Mouse (Mus musculus): ENCODE measurements around the gene Tnfrsf21. TPM values are rescaled to one million over a fixed set of nuclear protein-coding genes. Genes with fewer than 3 reads are reported as not detected.

Tnfrsf21 gene
- polyA plus RNA-seq, 1 experiment from 2014 or later: 39.6 TPM

GRCm38 (mm10) chr17:42985837-42986589 is 30.3 kb upstream of the Tnfrsf21 start:
- Histone ChIP-seq H3K9ac (no peak overlapping the region), H3K27ac (ENCODE audit: low read depth) (no peak overlapping the region), H3K36me3 (ENCODE audit: insufficient read depth) (no peaks in the 10 kb centered on the region), H3K4me1 (ENCODE audit: insufficient read depth) (no peaks in the 10 kb centered on the region), H3K9me3 (ENCODE audit: low read depth, low read length) (no peaks in the 10 kb centered on the region), H3K27me3 (ENCODE audit: insufficient read depth, low read length) (no peaks in the 10 kb centered on the region), H3K4me2 (no peak overlapping the region), H3K4me3 (ENCODE audit: low read depth, low read length) (no peak overlapping the region)
- peak; percentile 19; the same call in 1 of the 2 replicates for TF ChIP-seq CTCF (IDR thresholded peaks at IDR 0.05; ENCODE audit: low read depth)
- 29% methylated on average over 9 of the region's 9 CpGs for WGBS
- ATAC-seq (ENCODE audit: insufficient read depth): no peak
- DNase-seq: peak; percentile 49

GRCm38 (mm10) chr17:42987692-42988091 is 28.7 kb upstream of the Tnfrsf21 start:
- H3K27me3 ChIP-seq (ENCODE audit: insufficient read depth, low read length): no peaks in the 10 kb centered on the region
- H3K4me2 ChIP-seq: no peak overlapping the region
- no peaks in the 10 kb centered on the region for H3K36me3 ChIP-seq (ENCODE audit: insufficient read depth)
- no peaks in the 10 kb centered on the region for H3K9me3 ChIP-seq (ENCODE audit: low read depth, low read length)
- 0 out of 2 replicates have a peak, but pooled peaks cover 3% of the 10 kb centered on the region for H3K4me1 ChIP-seq (ENCODE audit: insufficient read depth)
- no peak overlapping the region for H3K9ac ChIP-seq
- no peak for ATAC-seq (ENCODE audit: insufficient read depth)
- no peak overlapping the region for H3K27ac ChIP-seq (ENCODE audit: low read depth)
- DNase-seq: peak; percentile 51
- 21% methylated on average over 4 of the region's 4 CpGs for WGBS
- H3K4me3 ChIP-seq (ENCODE audit: low read depth, low read length): no peak overlapping the region
- peak; percentile 65 for TF ChIP-seq CTCF (IDR thresholded peaks at IDR 0.05; ENCODE audit: low read depth)

GRCm38 (mm10) chr17:42989981-42990380 is 26.4 kb upstream of the Tnfrsf21 start:
- H3K9ac ChIP-seq: no peak overlapping the region
- no peak overlapping the region for H3K4me3 ChIP-seq (ENCODE audit: low read depth, low read length)
- DNase-seq (no peak), ATAC-seq (ENCODE audit: insufficient read depth) (no peak; the same call in 1 of the 2 replicates)
- H3K27me3 ChIP-seq (ENCODE audit: insufficient read depth, low read length): no peaks in the 10 kb centered on the region
- H3K4me2 ChIP-seq: no peak overlapping the region
- peak; percentile 43 for TF ChIP-seq CTCF (IDR thresholded peaks at IDR 0.05; ENCODE audit: low read depth)
- no peaks in the 10 kb centered on the region for H3K36me3 ChIP-seq (ENCODE audit: insufficient read depth)
- H3K4me1 ChIP-seq (ENCODE audit: insufficient read depth): 0 out of 2 replicates have a peak, but pooled peaks cover 3% of the 10 kb centered on the region
- no peak overlapping the region for H3K27ac ChIP-seq (ENCODE audit: low read depth)
- 74% methylated on average over 4 of the region's 4 CpGs for WGBS
- no peaks in the 10 kb centered on the region for H3K9me3 ChIP-seq (ENCODE audit: low read depth, low read length)

- Histone ChIP-seq H3K9me3 (ENCODE audit: low read depth, low read length) (no peaks in the 10 kb centered on the region), H3K4me3 (ENCODE audit: low read depth, low read length) (no peak overlapping the region), H3K27ac (ENCODE audit: low read depth) (no peak overlapping the region), H3K36me3 (ENCODE audit: insufficient read depth) (no peaks in the 10 kb centered on the region), H3K9ac (no peak overlapping the region), H3K4me1 (ENCODE audit: insufficient read depth) (0 out of 2 replicates have a peak, but pooled peaks cover 3% of the 10 kb centered on the region), H3K27me3 (ENCODE audit: insufficient read depth, low read length) (no peaks in the 10 kb centered on the region), H3K4me2 (no peak overlapping the region)
- TF ChIP-seq CTCF (IDR thresholded peaks at IDR 0.05; ENCODE audit: low read depth): no peak
- DNase-seq: no peak
- ATAC-seq (ENCODE audit: insufficient read depth): no peak
- WGBS: 44% methylated on average over 11 of the region's 11 CpGs
These were observed 25.2 kb upstream of the Tnfrsf21 start for GRCm38 (mm10) chr17:42991112-42991511.

- 68% methylated on average over 7 of the region's 7 CpGs for WGBS
These were observed 16.8 kb upstream of the Tnfrsf21 start for GRCm38 (mm10) chr17:42999446-42999977.

GRCm38 (mm10) chr17:43000598-43000997 is 15.8 kb upstream of the Tnfrsf21 start:
- DNase-seq (no peak), ATAC-seq (ENCODE audit: insufficient read depth) (no peak)
- no peaks in the 10 kb centered on the region for H3K9me3 ChIP-seq (ENCODE audit: low read depth, low read length)
- no peaks in the 10 kb centered on the region for H3K36me3 ChIP-seq (ENCODE audit: insufficient read depth)
- 81% methylated on average over 7 of the region's 7 CpGs for WGBS
- no peak overlapping the region for H3K27ac ChIP-seq (ENCODE audit: low read depth)
- H3K4me3 ChIP-seq (ENCODE audit: low read depth, low read length): no peak overlapping the region
- no peaks in the 10 kb centered on the region for H3K27me3 ChIP-seq (ENCODE audit: insufficient read depth, low read length)
- no peaks in the 10 kb centered on the region for H3K4me1 ChIP-seq (ENCODE audit: insufficient read depth)
- H3K4me2 ChIP-seq: no peak overlapping the region
- H3K9ac ChIP-seq: no peak overlapping the region
- TF ChIP-seq CTCF (IDR thresholded peaks at IDR 0.05; ENCODE audit: low read depth): no peak

More at GRCm38 (mm10) chr17:42999446-42999977, 16.8 kb upstream of the Tnfrsf21 start:
- Histone ChIP-seq H3K9me3 (ENCODE audit: low read depth, low read length) (no peaks in the 10 kb centered on the region), H3K36me3 (ENCODE audit: insufficient read depth) (no peaks in the 10 kb centered on the region), H3K4me3 (ENCODE audit: low read depth, low read length) (no peak overlapping the region), H3K27me3 (ENCODE audit: insufficient read depth, low read length) (no peaks in the 10 kb centered on the region), H3K4me2 (no peak overlapping the region), H3K27ac (ENCODE audit: low read depth) (no peak overlapping the region), H3K9ac (no peak overlapping the region), H3K4me1 (ENCODE audit: insufficient read depth) (no peaks in the 10 kb centered on the region)
- ATAC-seq (ENCODE audit: insufficient read depth) (no peak), DNase-seq (no peak)
- TF ChIP-seq CTCF (IDR thresholded peaks at IDR 0.05; ENCODE audit: low read depth): no peak

- Histone ChIP-seq H3K9me3 (ENCODE audit: low read depth, low read length) (no peaks in the 10 kb centered on the region), H3K4me3 (ENCODE audit: low read depth, low read length) (no peak overlapping the region), H3K4me1 (ENCODE audit: insufficient read depth) (no peaks in the 10 kb centered on the region), H3K27me3 (ENCODE audit: insufficient read depth, low read length) (no peaks in the 10 kb centered on the region), H3K27ac (ENCODE audit: low read depth) (no peak overlapping the region), H3K9ac (no peak overlapping the region), H3K4me2 (no peak overlapping the region), H3K36me3 (ENCODE audit: insufficient read depth) (no peaks in the 10 kb centered on the region)
- TF ChIP-seq CTCF (IDR thresholded peaks at IDR 0.05; ENCODE audit: low read depth): peak; percentile 82
- DNase-seq: peak; percentile 85
- ATAC-seq (ENCODE audit: insufficient read depth): no peak
- WGBS: 19% methylated on average over 6 of the region's 6 CpGs
These were observed 3.6 kb upstream of the Tnfrsf21 start for GRCm38 (mm10) chr17:43012718-43013117.

All from lung, embryonic 14.5 days (tissue).